Mouse (Mus musculus) heart, postnatal 4 days (tissue): ENCODE data around the gene 1520401A03Rik. TPM values are rescaled to one million over a fixed set of nuclear protein-coding genes. Genes with fewer than 3 reads are reported as not detected.
A peak's percentile ranks its signal among the peaks of the same experiment; 100 is the strongest.
"Not testable (repeated sequence)": the region's sequence is repeated elsewhere in the genome, so short reads cannot be mapped to it uniquely, and the experiment has no call there.

Experiments used
- DNase-seq: peaks from one replicate; pipeline ENCODE4 v3.0.0; 2021
- total RNA-seq, 2 experiments: library from RNA; stranded (reverse); gene quantifications; 2 replicates each; pipeline ENCODE4 v1.2.3; 2021

1520401A03Rik gene
- not detected for total RNA-seq

GRCm38 (mm10) chr17:23722376-23723125 lies at the start of gene 1520401A03Rik:
1520401A03Rik (minus strand) TSS chr17:23722783.
- DNase-seq, result no peak

DNA sequence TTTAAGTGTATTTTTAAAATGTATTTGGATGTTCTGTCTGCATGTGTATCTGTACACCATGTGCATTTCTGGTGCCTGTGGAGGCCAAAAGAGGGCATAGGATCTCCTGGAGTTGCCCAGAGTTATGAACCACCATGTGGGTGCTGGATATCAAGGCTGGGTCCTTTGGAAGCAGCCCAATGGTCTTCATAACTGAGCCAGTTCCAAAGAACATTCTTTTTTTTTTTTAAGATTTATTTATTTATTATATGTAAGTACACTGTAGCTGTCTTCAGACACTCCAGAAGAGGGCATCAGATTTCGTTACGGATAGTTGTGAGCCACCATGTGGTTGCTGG lies 49.6 kb upstream of the 1520401A03Rik start:
- not testable (repeated sequence) for DNase-seq

GRCm38 (mm10) chr17:23771284-23772218 lies 49.0 kb upstream of the 1520401A03Rik start, which contains the start of gene Flywch1:
Flywch1 (minus strand) TSS chr17:23771602.
- peak; percentile 98 for DNase-seq

DNA sequence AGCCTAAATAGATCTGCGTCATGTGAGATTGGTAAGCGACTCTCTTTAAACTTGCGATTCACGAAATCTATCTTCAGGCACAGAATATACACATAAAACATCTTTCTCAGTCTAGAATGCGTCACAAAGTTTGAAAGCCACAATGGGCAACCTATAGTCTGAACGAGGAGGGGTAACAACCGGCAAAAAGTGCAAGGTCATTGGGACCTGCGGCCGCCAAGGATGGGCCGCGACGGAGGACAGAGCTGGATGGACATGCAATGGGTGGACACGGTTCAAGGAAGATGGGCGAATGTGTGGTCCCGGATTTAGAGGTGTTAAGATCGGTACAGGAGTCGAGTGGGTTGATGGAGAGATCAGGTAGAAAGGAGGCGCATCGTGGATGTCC lies 48.3 kb upstream of the 1520401A03Rik start:
- no peak for DNase-seq

- no peak for DNase-seq
Measured at GRCm38 (mm10) chr17:23770493-23770892, 47.9 kb upstream of the 1520401A03Rik start.

GRCm38 (mm10) chr17:23762976-23763375 lies 40.4 kb upstream of the 1520401A03Rik start:
- no peak for DNase-seq

DNA sequence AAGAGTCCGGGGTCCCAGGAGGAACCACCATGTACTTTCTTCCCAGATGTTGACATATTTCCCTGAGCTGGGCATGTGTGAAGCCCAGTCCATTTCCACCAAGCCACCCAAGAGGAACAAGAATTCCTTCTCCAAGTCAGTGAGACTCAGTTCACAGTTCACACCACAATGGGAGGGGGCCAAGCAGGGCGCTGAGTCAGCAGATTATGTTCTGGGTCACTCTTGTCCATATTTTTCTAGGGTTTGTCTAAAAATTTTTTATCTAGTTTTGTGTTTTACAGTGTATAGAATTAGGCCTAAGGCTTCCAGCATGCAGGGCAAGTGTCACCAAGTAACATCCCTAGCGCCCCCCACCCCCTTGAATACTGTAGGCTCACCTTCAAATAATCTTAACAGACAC lies 38.6 kb upstream of the 1520401A03Rik start:
- no peak for DNase-seq

GRCm38 (mm10) chr17:23760231-23760630 lies 37.6 kb upstream of the 1520401A03Rik start:
- DNase-seq, result no peak

DNA sequence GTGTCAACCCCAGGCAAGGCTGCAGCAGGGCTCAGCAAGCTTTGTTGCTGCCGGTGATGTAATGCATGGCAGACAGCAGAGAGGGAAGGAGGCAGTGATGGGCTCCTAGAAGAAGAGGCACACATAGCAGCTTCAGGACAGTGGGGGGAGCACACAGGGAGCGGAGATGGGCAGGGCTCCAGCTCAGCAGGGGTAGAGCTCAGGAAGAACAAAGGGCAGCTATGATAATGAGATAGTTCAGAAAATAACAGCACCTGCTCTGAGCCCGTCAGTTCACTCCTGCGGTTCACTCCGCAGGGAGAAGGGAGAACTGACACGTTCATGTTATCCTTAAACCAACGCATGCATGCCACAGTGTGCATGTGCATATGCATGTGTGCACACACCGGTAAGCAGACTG lies 36.2 kb upstream of the 1520401A03Rik start:
- DNase-seq, result no peak

DNA sequence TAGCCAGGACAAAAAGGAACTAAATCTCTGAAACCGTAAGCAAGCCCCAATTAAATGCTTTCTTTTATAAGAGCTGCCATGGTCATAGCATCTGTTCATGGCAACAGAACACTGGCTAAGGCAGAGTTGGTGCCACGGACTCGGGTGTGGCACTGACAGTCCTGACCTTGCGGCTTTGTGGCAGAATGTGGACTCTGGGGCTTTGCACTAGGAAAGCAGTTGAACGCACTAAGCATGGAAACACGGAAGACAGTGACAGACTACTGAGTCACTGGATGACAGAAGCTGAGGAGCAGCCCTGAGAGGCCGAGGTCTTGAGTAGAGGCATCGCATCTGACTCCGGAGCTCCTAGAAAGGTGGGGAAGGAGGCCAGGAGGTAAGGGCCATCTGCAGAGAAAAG lies 35.0 kb upstream of the 1520401A03Rik start:
- DNase-seq, result no peak

DNA sequence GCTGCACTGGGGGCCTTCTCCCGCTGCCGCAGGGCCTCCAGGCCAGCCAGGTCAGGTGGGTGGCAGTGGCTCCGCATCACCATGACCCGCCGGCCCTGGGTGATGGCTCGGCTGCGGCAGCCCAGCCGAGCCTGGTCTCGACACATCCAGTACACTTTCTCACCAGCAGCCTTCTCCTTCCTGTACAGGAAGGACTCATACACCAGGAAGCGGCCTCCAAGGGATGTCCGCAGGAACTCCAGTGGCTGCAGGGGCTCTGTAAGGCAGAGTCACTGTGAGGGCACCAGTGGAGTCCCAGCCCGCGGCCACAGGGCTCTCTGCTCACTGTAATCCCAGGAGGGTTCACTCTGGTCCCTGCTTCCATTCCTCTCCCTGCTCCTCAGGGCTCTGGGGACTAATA lies 33.1 kb upstream of the 1520401A03Rik start:
- DNase-seq, result no peak

DNA sequence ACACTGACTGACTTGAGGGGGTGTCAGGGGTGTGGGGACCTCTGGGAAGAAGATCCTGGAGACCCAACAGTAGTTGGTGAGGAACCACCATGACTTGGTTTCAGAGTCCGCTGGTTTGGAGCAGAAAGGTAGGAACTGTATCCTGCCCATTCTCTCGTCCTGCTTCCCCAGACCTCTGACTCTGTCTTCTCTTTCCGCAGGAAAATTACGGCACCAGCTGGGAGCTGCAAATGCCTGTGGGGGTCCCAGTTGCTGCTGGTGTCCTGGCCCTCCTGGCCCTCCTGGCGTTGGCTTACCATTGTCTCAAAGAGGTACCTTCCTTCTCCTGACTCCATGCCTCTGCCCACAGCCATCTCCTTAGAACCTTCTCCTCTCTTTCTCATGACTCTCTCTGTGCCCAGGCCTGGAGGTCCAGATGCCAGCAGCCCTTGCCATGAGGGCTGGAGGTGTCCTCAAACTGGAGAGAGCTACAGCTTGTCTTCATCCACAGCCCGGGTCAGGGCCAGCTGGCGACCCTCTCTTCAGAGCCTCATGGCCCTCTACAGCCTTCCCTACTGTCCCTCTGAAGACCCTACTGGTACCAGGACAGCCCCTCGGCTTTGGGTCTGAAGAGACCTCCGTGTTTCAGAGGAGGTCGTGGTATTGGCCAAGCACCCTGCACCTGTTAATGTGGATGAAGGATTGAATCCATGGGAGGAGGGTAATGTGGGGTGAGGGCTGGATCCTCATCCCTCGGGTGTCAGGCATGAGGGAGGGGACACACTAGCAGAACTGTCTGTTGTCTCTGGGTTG lies 27.0 kb upstream of the 1520401A03Rik start:
- no peak for DNase-seq

- DNase-seq, result peak; percentile 80
Measured at GRCm38 (mm10) chr17:23748631-23749391, 26.2 kb upstream of the 1520401A03Rik start.

- no peak for DNase-seq
Measured at GRCm38 (mm10) chr17:23748026-23748425, 25.4 kb upstream of the 1520401A03Rik start.

GRCm38 (mm10) chr17:23747471-23747870 lies 24.9 kb upstream of the 1520401A03Rik start:
- DNase-seq, result no peak

GRCm38 (mm10) chr17:23746767-23747166 lies 24.2 kb upstream of the 1520401A03Rik start:
- DNase-seq, result no peak

GRCm38 (mm10) chr17:23746311-23746710 lies 23.7 kb upstream of the 1520401A03Rik start:
- no peak for DNase-seq

DNA sequence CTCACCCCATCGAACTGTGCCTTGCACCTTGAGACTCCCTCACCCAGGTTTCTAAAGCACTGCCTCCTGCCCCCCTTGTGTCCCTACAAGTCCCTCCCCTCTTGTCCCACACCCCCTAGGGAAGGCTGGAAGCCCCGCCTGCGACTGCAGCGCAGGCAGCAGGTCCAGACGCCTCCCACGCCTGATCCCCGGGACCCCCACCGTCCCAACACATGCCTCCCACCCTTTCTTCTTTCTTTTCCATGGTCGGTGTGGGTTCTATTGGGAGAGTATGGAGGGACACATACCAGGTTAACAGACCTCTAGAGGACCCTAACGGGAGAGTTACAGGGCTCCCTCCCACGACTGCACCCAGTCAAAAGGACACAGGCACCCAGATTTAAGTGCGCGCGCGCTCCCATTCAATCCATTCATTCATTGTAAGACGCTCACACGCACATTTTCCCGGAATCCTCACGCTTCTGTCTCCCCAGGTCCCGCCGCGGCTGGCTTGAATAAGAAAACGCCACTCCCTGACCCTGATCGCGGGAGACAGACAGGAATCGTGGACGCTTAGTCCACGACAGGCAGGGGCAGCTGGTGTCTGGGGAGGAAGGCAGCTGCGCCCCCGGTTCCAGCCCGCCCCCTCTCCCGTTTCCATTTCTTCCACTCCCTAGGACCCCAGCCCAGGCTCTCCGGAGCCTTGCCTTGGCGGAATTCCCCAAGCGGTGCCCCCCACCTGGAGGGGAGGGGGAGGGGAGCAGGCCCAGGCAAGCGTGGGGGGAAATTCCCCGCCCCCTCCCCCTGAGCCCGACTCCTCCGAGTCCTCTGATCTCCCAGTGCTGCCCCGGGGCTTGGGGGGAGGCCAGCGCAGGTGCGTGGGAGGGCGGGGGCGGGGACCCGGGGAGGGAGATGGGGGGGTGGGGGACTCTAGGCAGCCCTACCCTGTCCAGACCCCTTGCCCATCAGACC lies 23.0 kb upstream of the 1520401A03Rik start, which contains the start of gene Kremen2:
Kremen2 (minus strand) TSS at position 533 of the 951 bp plus-strand sequence.
- no peak for DNase-seq

GRCm38 (mm10) chr17:23744651-23745050 lies 22.1 kb upstream of the 1520401A03Rik start:
- DNase-seq, result no peak

GRCm38 (mm10) chr17:23744076-23744475 lies 21.5 kb upstream of the 1520401A03Rik start:
- no peak for DNase-seq

DNA sequence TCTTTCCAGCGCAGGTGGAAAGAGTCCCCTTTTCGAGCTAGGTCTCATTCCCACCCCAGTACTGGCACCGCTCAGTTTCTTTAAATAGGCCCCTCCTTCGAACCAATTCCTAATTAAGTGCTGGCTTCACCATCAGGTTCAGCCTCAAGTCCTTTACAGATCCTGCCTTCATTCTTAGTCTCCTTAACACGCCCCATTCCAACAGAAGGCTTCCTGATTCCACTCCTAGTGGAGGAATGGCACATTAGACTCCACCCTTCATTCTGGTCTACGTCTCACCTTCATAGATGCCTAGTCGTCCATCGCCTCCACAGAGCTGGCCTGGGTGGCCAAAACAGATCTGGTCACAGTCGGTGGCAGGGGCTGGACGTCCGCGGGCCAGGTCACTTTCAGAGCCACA lies 20.4 kb upstream of the 1520401A03Rik start:
- DNase-seq, result no peak
